Mouse (Mus musculus) neural tube, embryonic 14.5 days (tissue): ENCODE data around the gene Gtf3c1. TPM values are rescaled to one million over a fixed set of nuclear protein-coding genes. Genes with fewer than 3 reads are reported as not detected.

Experiments
- ATAC-seq: fragments of 200-750 bp; cut with Nextera tagmentation; 2 replicates; pipeline ENCODE4 v1.8.0; 2017; ENCODE audit warnings: low read depth, mild to moderate bottlenecking, moderate TSS enrichment, moderate library complexity
- H3K27ac ChIP-seq: fragments of 300-500 bp; sonication (generic); 2 replicates; pipeline ENCODE4 v1.5.1; 2014; ENCODE audit warnings: low read depth, mild to moderate bottlenecking, control low read depth, low read length, moderate library complexity, mixed read lengths
- H3K27me3 ChIP-seq: fragments of 300-500 bp; sonication (generic); 2 replicates; pipeline ENCODE4 v1.6.1; 2014; ENCODE audit warnings: low read length; ENCODE audit not compliant: control insufficient read depth, insufficient read depth
- H3K36me3 ChIP-seq: fragments of 300-500 bp; sonication (generic); 2 replicates; pipeline ENCODE4 v1.6.1; 2014; ENCODE audit warnings: low read length, mixed read lengths; ENCODE audit not compliant: control insufficient read depth, insufficient read depth
- H3K4me1 ChIP-seq: fragments of 300-500 bp; sonication (generic); 2 replicates; pipeline ENCODE4 v1.6.1; 2014; ENCODE audit warnings: low read length; ENCODE audit not compliant: control insufficient read depth, insufficient read depth
- H3K4me2 ChIP-seq: fragments of 300-500 bp; sonication (generic); 2 replicates; pipeline ENCODE4 v1.6.1; 2014; ENCODE audit warnings: mild to moderate bottlenecking, low read depth, low read length, control low read depth
- H3K4me3 ChIP-seq: fragments of 300-500 bp; sonication (generic); 2 replicates; pipeline ENCODE4 v1.5.1; 2014; ENCODE audit warnings: low read depth, low read length, control low read depth, mixed read lengths
- H3K9ac ChIP-seq: fragments of 300-500 bp; sonication (generic); replicated peaks from 2 replicates; pipeline ENCODE4 v1.6.1; 2014; ENCODE audit warnings: low read depth, mild to moderate bottlenecking, control low read depth, low read length, mixed read lengths
- H3K9me3 ChIP-seq: fragments of 300-500 bp; sonication (generic); 2 replicates; pipeline ENCODE4 v1.6.1; 2016; ENCODE audit warnings: low read length; ENCODE audit not compliant: control insufficient read depth
- WGBS: fragments of 180-500 bp; shearing (Covaris S2); extraction: QIAGEN DNeasy Blood & Tissue Kit; methylation state at CpG from one replicate; pipeline ENCODE4 v1.1.7; 2014; 5-methylcytosine and 5-hydroxymethylcytosine counted together
- polyA plus RNA-seq: library from polyadenylated mRNA; unstranded; fragments of >200 nt; fragmentation: Nextera tagmentation; extraction: Ambion mirVana; gene quantifications from 2 replicates; pipeline ENCODE4 v1.2.1, GENCODE M21; 2014

Gene Gtf3c1
- polyA plus RNA-seq, 1 experiment from 2014 or later, result 41.9 TPM

DNA sequence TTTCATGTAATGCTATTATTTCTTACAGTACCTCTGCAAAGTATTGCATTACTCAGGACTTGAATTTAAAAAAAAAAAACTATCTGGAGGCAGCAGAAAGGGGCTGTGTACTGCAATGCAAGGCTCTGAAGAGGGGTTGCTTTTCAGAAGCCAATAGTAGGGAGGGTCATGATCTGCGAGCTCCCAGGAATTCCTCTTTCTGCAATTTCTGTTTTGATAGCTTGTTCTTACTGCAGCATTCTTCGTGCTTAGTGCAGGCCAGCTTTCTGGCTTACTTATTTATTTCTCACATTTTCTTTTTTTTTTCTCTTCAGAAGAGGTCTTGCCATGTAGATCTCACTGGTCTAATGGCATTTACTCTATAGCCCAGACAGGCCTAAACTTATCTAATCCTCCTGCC, 32.9 kb upstream of the Gtf3c1 start:
- ATAC-seq, result no peak
- Histone ChIP-seq H3K36me3 (no peaks in the 10 kb centered on the region), H3K27me3 (no peaks in the 10 kb centered on the region), H3K27ac (no peak overlapping the region), H3K4me2 (no peak overlapping the region), H3K9ac (no peak overlapping the region), H3K9me3 (no peaks in the 10 kb centered on the region), H3K4me3 (no peak overlapping the region), H3K4me1 (no peaks in the 10 kb centered on the region)
- 88% methylated on average over 2 of the region's 2 CpGs for WGBS

DNA sequence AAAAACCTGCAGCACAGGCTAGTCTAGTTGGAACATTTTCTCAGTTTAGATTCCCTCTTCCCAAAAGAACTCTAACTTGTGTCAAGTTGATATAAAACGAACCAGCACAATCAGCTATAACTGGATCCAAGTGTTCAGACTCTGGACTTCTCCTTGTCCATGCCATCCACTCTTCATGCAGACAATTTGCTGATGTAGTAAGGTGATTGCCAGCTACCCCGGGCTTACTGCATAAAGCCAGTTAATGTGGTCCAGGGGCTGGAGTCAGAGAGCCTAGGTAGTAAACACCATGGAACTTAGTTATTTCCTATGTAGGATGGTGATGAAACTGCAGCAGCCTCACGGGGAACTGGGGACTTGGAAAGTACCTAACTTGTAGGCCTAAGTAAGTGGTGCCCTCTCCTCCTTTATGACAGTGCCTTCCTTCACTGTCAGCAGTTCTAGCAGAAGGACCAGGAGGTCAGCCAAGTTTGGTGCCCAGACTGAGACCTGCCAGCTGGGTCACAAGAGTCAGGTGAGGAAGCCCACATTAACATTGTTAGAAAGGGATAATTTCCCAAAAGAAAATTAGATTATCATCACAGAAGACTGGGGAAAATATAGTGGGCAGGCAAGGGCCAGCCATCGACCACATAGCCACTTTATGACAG, 28.9 kb upstream of the Gtf3c1 start:
- WGBS, result 91% methylated on average over 4 of the region's 4 CpGs
- no peaks in the 10 kb centered on the region for H3K4me1 ChIP-seq

GRCm38 (mm10) chr7:125733791-125734190, 26.2 kb upstream of the Gtf3c1 start:
- no peak for ATAC-seq
- H3K4me1 ChIP-seq, result no peaks in the 10 kb centered on the region
- H3K36me3 ChIP-seq, result no peaks in the 10 kb centered on the region
- no peak overlapping the region for H3K9ac ChIP-seq
- no peaks in the 10 kb centered on the region for H3K27me3 ChIP-seq
- no peak overlapping the region for H3K4me2 ChIP-seq
- 99% methylated on average over 4 of the region's 4 CpGs for WGBS
- no peak overlapping the region for H3K27ac ChIP-seq
- H3K9me3 ChIP-seq, result no peaks in the 10 kb centered on the region
- H3K4me3 ChIP-seq, result no peak overlapping the region

More for the DNA sequence above, 28.9 kb upstream of the Gtf3c1 start:
- no peak overlapping the region for H3K4me3 ChIP-seq
- H3K27me3 ChIP-seq, result no peaks in the 10 kb centered on the region
- H3K9me3 ChIP-seq, result no peaks in the 10 kb centered on the region
- no peak for ATAC-seq
- H3K36me3 ChIP-seq, result no peaks in the 10 kb centered on the region
- H3K9ac ChIP-seq, result no peak overlapping the region
- H3K27ac ChIP-seq, result no peak overlapping the region
- no peak overlapping the region for H3K4me2 ChIP-seq

DNA sequence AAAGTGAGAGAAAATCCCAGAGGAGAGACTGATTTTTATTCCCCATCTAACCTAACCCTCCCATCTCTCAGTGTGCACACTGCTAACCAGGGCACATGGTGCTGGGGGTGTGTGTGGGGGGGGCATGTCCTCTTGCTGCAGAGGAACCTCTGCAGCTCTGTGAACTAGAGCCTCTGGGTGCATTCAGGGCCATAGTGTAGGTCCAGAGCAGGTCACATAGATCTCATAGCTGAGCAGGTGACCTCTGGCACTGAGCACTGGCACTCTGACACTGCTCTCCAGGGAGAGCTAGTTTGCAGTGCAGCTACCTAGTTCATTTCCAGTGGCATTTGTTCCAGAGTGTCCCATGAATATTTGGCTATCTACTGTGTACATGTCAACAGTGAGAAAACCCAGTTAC, 24.1 kb upstream of the Gtf3c1 start:
- no peak overlapping the region for H3K9ac ChIP-seq
- no peak overlapping the region for H3K27ac ChIP-seq
- H3K4me2 ChIP-seq, result no peak overlapping the region
- H3K4me3 ChIP-seq, result no peak overlapping the region
- H3K27me3 ChIP-seq, result no peaks in the 10 kb centered on the region
- H3K4me1 ChIP-seq, result no peaks in the 10 kb centered on the region
- no peaks in the 10 kb centered on the region for H3K36me3 ChIP-seq
- H3K9me3 ChIP-seq, result no peaks in the 10 kb centered on the region
- ATAC-seq, result no peak; the same call in 1 of the 2 replicates

DNA sequence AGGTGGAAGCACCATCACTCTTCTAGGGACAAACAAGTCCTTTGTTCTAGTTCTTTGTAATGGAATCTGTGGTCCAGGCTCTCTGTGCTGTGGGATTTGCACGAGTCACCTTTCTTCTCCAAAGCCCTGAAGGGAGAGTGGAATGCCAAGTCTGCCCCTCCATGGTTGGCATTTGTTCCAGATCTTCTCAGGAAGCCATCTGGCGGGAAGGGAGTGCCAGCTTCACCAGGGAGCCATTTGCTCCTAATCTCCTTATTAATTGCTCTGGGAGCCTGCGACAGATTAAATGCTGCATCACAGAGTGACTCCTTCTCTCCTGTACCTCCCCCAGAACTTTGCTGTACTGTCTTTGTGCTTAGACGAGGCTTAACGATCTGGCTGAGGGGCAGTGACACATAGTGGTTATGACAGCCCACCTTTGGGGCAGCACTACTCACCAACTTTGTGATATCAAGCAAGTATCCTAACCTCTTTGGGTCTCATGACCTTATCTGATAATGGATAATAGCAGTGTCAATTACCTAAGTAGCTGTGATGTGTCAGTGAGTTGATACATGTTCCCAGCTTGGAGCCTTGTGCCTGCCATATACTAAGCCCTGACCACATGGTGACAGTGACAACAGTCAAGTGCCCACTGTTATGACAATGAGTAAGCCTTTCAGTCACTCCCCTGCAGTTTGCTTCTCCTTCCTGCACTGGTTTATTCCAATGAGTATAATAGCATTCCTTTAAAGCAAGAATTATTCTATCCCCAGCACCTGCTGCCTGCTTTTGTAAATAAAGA, 15.8 kb upstream of the Gtf3c1 start:
- H3K9me3 ChIP-seq, result no peaks in the 10 kb centered on the region
- 27% methylated on average over 5 of the region's 5 CpGs for WGBS
- no peak overlapping the region for H3K9ac ChIP-seq
- no peak overlapping the region for H3K4me2 ChIP-seq
- H3K27me3 ChIP-seq, result no peaks in the 10 kb centered on the region
- no peaks in the 10 kb centered on the region for H3K36me3 ChIP-seq
- no peak for ATAC-seq
- H3K4me3 ChIP-seq, result no peak overlapping the region
- peaks cover 3% of the 10 kb centered on the region; the same call in 1 of the 2 replicates for H3K4me1 ChIP-seq
- H3K27ac ChIP-seq, result no peak overlapping the region

- no peak for ATAC-seq
- no peaks in the 10 kb centered on the region for H3K36me3 ChIP-seq
- no peak overlapping the region for H3K9ac ChIP-seq
- peaks cover 3% of the 10 kb centered on the region; the same call in 1 of the 2 replicates for H3K4me1 ChIP-seq
- H3K4me2 ChIP-seq, result no peak overlapping the region
- H3K27me3 ChIP-seq, result no peaks in the 10 kb centered on the region
- no peak overlapping the region for H3K27ac ChIP-seq
- no peak overlapping the region for H3K4me3 ChIP-seq
- H3K9me3 ChIP-seq, result no peaks in the 10 kb centered on the region
Observed at GRCm38 (mm10) chr7:125722127-125722526, 14.5 kb upstream of the Gtf3c1 start.

- Histone ChIP-seq H3K4me2 (no peak overlapping the region), H3K27me3 (no peaks in the 10 kb centered on the region), H3K9ac (no peak overlapping the region), H3K27ac (no peak overlapping the region), H3K4me3 (no peak overlapping the region), H3K36me3 (no peaks in the 10 kb centered on the region), H3K9me3 (no peaks in the 10 kb centered on the region), H3K4me1 (peaks cover 3% of the 10 kb centered on the region; the same call in 1 of the 2 replicates)
- 84% methylated on average over 4 of the region's 4 CpGs for WGBS
- no peak for ATAC-seq
Observed at GRCm38 (mm10) chr7:125721033-125721432, 13.5 kb upstream of the Gtf3c1 start.

DNA sequence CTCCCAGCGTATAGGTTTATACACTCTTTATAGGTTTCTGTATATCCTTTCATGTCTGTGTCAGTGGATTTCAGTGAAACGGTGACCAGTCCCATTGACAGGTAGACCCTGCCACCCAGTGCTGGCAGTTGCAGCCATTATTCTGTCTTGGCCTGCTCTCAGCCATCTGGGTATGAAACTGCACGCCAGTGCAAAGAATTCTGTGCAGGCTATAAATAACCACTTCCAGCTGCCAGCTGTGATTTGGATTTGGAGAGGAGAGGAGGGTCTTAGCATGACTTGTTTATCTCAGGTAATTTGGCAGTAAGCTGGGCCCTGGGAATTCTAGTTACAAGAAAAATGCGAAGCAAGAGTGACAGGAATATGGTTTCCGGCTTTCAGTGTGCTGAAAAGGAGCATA, 12.8 kb upstream of the Gtf3c1 start:
- Histone ChIP-seq H3K4me2 (no peak overlapping the region), H3K27me3 (no peaks in the 10 kb centered on the region), H3K9ac (0 out of 2 replicates have a peak overlapping the region, but pooled peaks have one; percentile 7), H3K27ac (no peak overlapping the region), H3K4me1 (peaks cover 3% of the 10 kb centered on the region; the same call in 1 of the 2 replicates), H3K4me3 (no peak overlapping the region), H3K36me3 (no peaks in the 10 kb centered on the region), H3K9me3 (no peaks in the 10 kb centered on the region)
- WGBS, result 70% methylated on average over 5 of the region's 5 CpGs
- no peak for ATAC-seq

- no peak overlapping the region for H3K9ac ChIP-seq
- H3K4me1 ChIP-seq, result peaks cover 3% of the 10 kb centered on the region; the same call in 1 of the 2 replicates
- ATAC-seq, result no peak
- no peak overlapping the region for H3K4me2 ChIP-seq
- H3K27me3 ChIP-seq, result no peaks in the 10 kb centered on the region
- no peaks in the 10 kb centered on the region for H3K9me3 ChIP-seq
- H3K4me3 ChIP-seq, result no peak overlapping the region
- H3K27ac ChIP-seq, result no peak overlapping the region
- no peaks in the 10 kb centered on the region for H3K36me3 ChIP-seq
Observed at GRCm38 (mm10) chr7:125717612-125718011, 10.0 kb upstream of the Gtf3c1 start.
